Mouse (Mus musculus): ENCODE data around the gene Sit1. TPM values are rescaled to one million over a fixed set of nuclear protein-coding genes. Genes with fewer than 3 reads are reported as not detected.

Sit1 gene
- polyA plus RNA-seq (2014; fragmentation: Nextera tagmentation; extraction: Ambion mirVana): not detected in 2 replicates

DNA sequence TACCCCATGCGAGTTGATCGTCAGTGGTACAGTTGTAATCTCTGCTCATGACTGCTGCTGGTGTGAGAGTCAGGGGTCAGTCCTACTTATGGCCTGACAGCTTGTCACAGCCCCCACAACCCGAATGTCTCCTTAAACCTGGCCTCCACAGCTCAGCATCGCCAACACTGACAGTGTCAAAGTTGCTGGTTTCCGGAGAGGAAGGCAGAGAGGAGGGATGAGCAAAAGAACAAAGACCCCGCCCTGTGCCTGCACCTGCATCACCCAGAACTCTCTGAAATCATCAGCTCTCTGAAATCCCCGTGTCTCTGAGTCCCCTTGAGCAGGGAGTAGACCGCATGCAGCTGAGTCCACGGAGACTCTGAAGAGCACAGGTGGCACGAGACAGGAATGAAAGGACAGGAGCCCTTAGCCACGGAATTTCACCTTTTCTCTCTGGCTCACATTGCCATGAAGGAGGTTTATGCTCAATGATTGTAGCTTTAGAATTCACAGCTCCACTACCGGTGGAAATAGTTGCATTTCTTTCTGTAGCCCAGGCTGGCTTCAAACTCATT is at the start of gene Sit1:
Sit1 (minus strand) TSS at position 200 of the 557 bp plus-strand sequence.
- no peak for ATAC-seq (ENCODE audit: insufficient number of reproducible peaks, low FRiP score, low TSS enrichment, low read depth)
- 61% methylated on average over 12 of the region's 12 CpGs for WGBS
- no peaks in the 10 kb centered on the region for H3K4me1 ChIP-seq (ENCODE audit: control insufficient read depth, insufficient read depth, low read length)

DNA sequence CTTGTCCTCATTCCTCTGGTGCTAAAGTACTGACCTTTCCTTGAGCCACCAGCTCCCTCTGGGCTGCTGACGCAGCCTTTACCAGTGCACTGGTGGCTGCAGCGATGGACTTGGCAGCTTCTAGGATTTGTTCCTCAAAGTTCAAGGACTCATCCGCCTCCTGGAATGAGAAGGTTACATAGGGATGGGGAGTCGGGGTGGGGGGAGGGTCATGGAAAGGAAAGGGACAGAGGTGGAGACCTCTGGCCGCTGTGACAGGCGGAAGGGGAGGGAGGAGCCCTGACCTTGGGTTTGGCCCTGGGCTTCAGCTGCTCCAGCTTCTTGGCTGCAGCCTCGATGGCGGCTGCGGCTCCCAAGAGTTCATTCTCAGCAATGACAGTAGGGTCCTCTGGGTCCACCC is 49.7 kb upstream of the Sit1 start:
- H3K4me3 ChIP-seq (ENCODE audit: low read depth, low read length): no peak overlapping the region
- no peak for DNase-seq (ENCODE audit: low spot score)
- 82% methylated on average over 9 of the region's 9 CpGs for WGBS
- H3K36me3 ChIP-seq (ENCODE audit: control insufficient read depth, insufficient read depth, low read length): peaks cover 44% of the 10 kb centered on the region
- H3K4me1 ChIP-seq (ENCODE audit: control insufficient read depth, insufficient read depth, low read length): no peaks in the 10 kb centered on the region
- no peak overlapping the region for H3K9ac ChIP-seq (ENCODE audit: low read length)
- ATAC-seq (ENCODE audit: insufficient number of reproducible peaks, low FRiP score, low TSS enrichment, low read depth): no peak
- H3K27ac ChIP-seq (replicated peaks; ENCODE audit: low read depth, low read length): no peak overlapping the region
- no peaks in the 10 kb centered on the region for H3K9me3 ChIP-seq (ENCODE audit: control insufficient read depth, low read length)
- H3K4me2 ChIP-seq (ENCODE audit: low read depth, severe bottlenecking): no peak overlapping the region
- H3K27me3 ChIP-seq (ENCODE audit: control insufficient read depth, insufficient read depth, low read length): no peaks in the 10 kb centered on the region

More for the DNA sequence above, at the start of gene Sit1:
- Histone ChIP-seq H3K4me2 (ENCODE audit: low read depth, severe bottlenecking) (no peak within 1 kb of the TSS), H3K36me3 (ENCODE audit: control insufficient read depth, insufficient read depth, low read length) (no peaks in the 10 kb centered on the region), H3K4me3 (ENCODE audit: low read depth, low read length) (no peak within 1 kb of the TSS), H3K9ac (ENCODE audit: low read length) (no peak within 1 kb of the TSS), H3K27me3 (ENCODE audit: control insufficient read depth, insufficient read depth, low read length) (no peaks in the 10 kb centered on the region), H3K9me3 (ENCODE audit: control insufficient read depth, low read length) (no peaks in the 10 kb centered on the region), H3K27ac (replicated peaks; ENCODE audit: low read depth, low read length) (no peak within 1 kb of the TSS)
- no peak for DNase-seq (ENCODE audit: low spot score)

DNA sequence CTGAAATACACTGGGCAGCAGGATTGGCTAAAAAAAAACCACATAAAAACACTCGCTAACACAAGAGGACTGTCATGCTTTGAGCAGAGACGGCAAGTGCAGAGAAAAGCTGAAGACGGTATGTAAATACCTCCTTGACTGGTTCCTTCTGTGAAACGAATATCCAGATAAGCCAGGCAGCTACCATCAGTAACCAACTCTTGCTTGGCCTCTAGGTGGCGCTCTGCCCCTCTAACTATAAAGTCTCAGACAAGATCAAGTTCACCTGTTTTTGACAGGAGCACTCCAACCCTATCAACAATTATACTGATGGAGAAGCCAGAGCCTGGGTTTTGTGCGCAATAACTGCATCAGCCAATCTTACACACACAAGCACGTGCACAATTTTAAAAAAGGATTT is 47.0 kb upstream of the Sit1 start:
- no peaks in the 10 kb centered on the region for H3K4me1 ChIP-seq (ENCODE audit: control insufficient read depth, insufficient read depth, low read length)
- H3K36me3 ChIP-seq (ENCODE audit: control insufficient read depth, insufficient read depth, low read length): peaks cover 26% of the 10 kb centered on the region
- no peak overlapping the region for H3K4me3 ChIP-seq (ENCODE audit: low read depth, low read length)
- no peak overlapping the region for H3K9ac ChIP-seq (ENCODE audit: low read length)
- H3K27ac ChIP-seq (replicated peaks; ENCODE audit: low read depth, low read length): no peak overlapping the region
- no peaks in the 10 kb centered on the region; the same call in 1 of the 2 replicates for H3K9me3 ChIP-seq (ENCODE audit: control insufficient read depth, low read length)
- H3K4me2 ChIP-seq (ENCODE audit: low read depth, severe bottlenecking): no peak overlapping the region
- 0 out of 2 replicates have a peak, but pooled peaks cover 3% of the 10 kb centered on the region for H3K27me3 ChIP-seq (ENCODE audit: control insufficient read depth, insufficient read depth, low read length)
- 28% methylated on average over 7 of the region's 7 CpGs for WGBS
- ATAC-seq (ENCODE audit: insufficient number of reproducible peaks, low FRiP score, low TSS enrichment, low read depth) (no peak), DNase-seq (ENCODE audit: low spot score) (peak; percentile 85)

DNA sequence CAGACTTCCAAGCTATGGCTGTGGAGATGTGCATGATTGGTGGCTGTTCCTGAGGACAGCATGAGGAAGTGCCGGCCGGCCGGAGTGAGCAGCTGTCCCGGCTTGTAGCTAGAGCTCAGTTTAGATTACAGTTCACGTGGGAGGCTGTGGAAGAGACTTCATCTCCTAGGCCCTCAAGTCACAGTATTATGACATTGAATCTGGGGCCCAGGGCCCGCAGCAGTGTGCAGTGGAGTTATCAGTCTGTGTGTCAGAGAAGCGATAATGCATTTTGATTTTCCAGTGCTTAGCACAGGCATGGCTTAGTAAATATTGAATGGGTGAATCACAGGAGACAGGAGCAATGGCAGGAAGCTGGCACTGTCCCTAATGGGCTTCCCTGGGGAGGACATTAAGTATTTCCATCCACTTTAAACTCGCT is 46.6 kb upstream of the Sit1 start:
- 73% methylated on average over 8 of the region's 8 CpGs for WGBS
- H3K4me1 ChIP-seq (ENCODE audit: control insufficient read depth, insufficient read depth, low read length): no peaks in the 10 kb centered on the region
- DNase-seq (ENCODE audit: low spot score): no peak

DNA sequence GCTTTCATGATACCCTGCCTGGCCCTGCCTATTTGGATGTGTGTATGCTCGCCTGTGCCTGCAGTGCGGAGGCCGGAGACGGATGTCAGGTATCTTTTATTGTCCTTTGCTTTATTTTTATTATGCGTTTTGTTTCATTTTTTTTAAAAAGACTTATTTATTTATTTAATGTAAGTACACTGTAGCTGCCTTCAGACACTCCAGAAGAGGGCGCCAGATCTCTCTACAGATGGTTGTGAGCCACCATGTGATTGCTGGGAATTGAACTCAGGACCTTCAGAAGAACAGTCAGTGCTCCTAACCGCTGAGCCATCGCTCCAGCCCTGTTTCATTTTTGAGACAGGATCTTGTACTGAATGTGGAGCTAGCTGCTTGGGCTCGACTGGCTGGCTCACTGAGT is 45.0 kb upstream of the Sit1 start:
- Histone ChIP-seq H3K4me2 (ENCODE audit: low read depth, severe bottlenecking) (no peak overlapping the region), H3K9ac (ENCODE audit: low read length) (no peak overlapping the region), H3K27me3 (ENCODE audit: control insufficient read depth, insufficient read depth, low read length) (peaks cover 17% of the 10 kb centered on the region), H3K9me3 (ENCODE audit: control insufficient read depth, low read length) (no peaks in the 10 kb centered on the region; the same call in 1 of the 2 replicates), H3K4me1 (ENCODE audit: control insufficient read depth, insufficient read depth, low read length) (peaks cover 4% of the 10 kb centered on the region; the same call in 1 of the 2 replicates), H3K36me3 (ENCODE audit: control insufficient read depth, insufficient read depth, low read length) (peaks cover 14% of the 10 kb centered on the region), H3K27ac (replicated peaks; ENCODE audit: low read depth, low read length) (no peak overlapping the region), H3K4me3 (ENCODE audit: low read depth, low read length) (no peak overlapping the region)
- ATAC-seq (ENCODE audit: insufficient number of reproducible peaks, low FRiP score, low TSS enrichment, low read depth): no peak
- 75% methylated on average over 9 of the region's 9 CpGs for WGBS
- no peak for DNase-seq (ENCODE audit: low spot score)

More for the DNA sequence above, 46.6 kb upstream of the Sit1 start:
- H3K36me3 ChIP-seq (ENCODE audit: control insufficient read depth, insufficient read depth, low read length): peaks cover 21% of the 10 kb centered on the region
- H3K27me3 ChIP-seq (ENCODE audit: control insufficient read depth, insufficient read depth, low read length): 0 out of 2 replicates have a peak, but pooled peaks cover 7% of the 10 kb centered on the region
- no peak overlapping the region for H3K9ac ChIP-seq (ENCODE audit: low read length)
- no peak overlapping the region for H3K4me3 ChIP-seq (ENCODE audit: low read depth, low read length)
- H3K9me3 ChIP-seq (ENCODE audit: control insufficient read depth, low read length): no peaks in the 10 kb centered on the region; the same call in 1 of the 2 replicates
- no peak overlapping the region for H3K4me2 ChIP-seq (ENCODE audit: low read depth, severe bottlenecking)
- ATAC-seq (ENCODE audit: insufficient number of reproducible peaks, low FRiP score, low TSS enrichment, low read depth): no peak
- no peak overlapping the region for H3K27ac ChIP-seq (replicated peaks; ENCODE audit: low read depth, low read length)

DNA sequence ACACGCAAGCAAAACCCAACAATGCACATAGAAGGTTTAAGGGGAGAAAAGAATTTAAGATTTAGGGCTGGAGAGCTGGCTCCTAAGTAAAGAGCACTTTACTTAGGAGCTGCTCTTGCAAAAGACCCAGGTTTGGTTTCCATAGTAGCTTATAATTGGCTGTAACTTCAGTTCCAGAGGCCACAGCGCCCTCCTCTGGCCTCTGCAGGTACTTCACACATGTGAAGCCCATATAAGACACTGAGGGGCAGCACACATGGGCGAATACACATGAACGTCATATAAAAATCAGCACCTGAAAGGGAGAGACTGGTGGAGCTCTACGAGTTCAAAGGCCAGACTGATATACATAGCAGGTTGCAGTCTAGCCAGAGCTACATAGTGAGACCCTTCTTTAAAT is 44.3 kb upstream of the Sit1 start:
- Histone ChIP-seq H3K4me1 (ENCODE audit: control insufficient read depth, insufficient read depth, low read length) (peaks cover 8% of the 10 kb centered on the region), H3K9ac (ENCODE audit: low read length) (no peak overlapping the region), H3K27ac (replicated peaks; ENCODE audit: low read depth, low read length) (no peak overlapping the region), H3K4me2 (ENCODE audit: low read depth, severe bottlenecking) (no peak overlapping the region), H3K27me3 (ENCODE audit: control insufficient read depth, insufficient read depth, low read length) (peaks cover 21% of the 10 kb centered on the region), H3K9me3 (ENCODE audit: control insufficient read depth, low read length) (no peaks in the 10 kb centered on the region; the same call in 1 of the 2 replicates), H3K4me3 (ENCODE audit: low read depth, low read length) (no peak overlapping the region), H3K36me3 (ENCODE audit: control insufficient read depth, insufficient read depth, low read length) (peaks cover 9% of the 10 kb centered on the region)
- ATAC-seq (ENCODE audit: insufficient number of reproducible peaks, low FRiP score, low TSS enrichment, low read depth) (no peak), DNase-seq (ENCODE audit: low spot score) (no peak)
- 65% methylated on average over 5 of the region's 5 CpGs for WGBS

DNA sequence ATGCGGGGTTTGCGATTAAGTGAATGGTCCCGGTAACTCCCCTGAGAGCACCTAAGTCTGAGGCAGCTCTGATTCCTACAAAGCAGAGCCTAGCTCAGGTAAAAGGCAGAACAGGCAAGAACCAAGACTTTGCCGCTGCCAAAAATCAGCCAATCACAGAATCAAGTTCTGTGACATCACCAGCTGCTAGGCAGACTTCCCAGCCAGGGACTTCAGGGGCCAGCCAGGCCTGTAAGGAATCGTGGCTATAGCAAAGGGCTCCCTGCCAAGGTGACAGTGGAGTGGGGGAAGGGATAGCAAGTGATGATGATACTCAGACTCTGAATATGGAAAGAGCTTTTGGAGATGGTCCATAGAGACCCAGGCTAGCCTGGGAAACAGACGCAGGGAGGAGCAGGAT is 36.4 kb upstream of the Sit1 start:
- Histone ChIP-seq H3K36me3 (ENCODE audit: control insufficient read depth, insufficient read depth, low read length) (no peaks in the 10 kb centered on the region), H3K4me1 (ENCODE audit: control insufficient read depth, insufficient read depth, low read length) (peaks cover 20% of the 10 kb centered on the region), H3K27me3 (ENCODE audit: control insufficient read depth, insufficient read depth, low read length) (peaks cover 20% of the 10 kb centered on the region), H3K4me2 (ENCODE audit: low read depth, severe bottlenecking) (peak overlapping the region; percentile 37), H3K27ac (replicated peaks; ENCODE audit: low read depth, low read length) (no peak overlapping the region), H3K9me3 (ENCODE audit: control insufficient read depth, low read length) (no peaks in the 10 kb centered on the region), H3K9ac (ENCODE audit: low read length) (no peak overlapping the region), H3K4me3 (ENCODE audit: low read depth, low read length) (0 out of 2 replicates have a peak overlapping the region, but pooled peaks have one; percentile 1)
- WGBS: 14% methylated on average over 6 of the region's 6 CpGs
- ATAC-seq (ENCODE audit: insufficient number of reproducible peaks, low FRiP score, low TSS enrichment, low read depth): no peak
- DNase-seq (ENCODE audit: low spot score): peak; percentile 98

DNA sequence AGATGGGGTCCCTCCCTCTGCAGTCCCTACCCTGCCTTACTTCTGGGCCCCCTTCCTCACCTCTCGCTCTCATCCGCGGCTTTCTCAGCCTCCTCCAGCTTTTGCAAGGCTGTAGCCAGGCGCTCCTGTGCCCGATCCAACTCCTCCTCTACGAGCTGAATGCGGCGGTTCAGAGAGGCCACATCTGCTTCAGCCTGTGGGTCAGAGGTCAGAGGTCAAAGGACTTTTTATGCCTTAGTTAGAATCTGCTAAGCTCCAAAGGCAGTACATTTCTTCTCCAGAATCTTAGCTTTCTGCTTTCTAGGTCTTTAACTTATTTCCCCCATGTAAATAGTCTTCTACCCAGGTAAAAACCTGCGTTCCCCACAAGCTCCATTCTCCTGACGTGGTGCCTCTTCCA is 36.0 kb upstream of the Sit1 start:
- no peak overlapping the region for H3K9ac ChIP-seq (ENCODE audit: low read length)
- H3K36me3 ChIP-seq (ENCODE audit: control insufficient read depth, insufficient read depth, low read length): no peaks in the 10 kb centered on the region
- H3K4me1 ChIP-seq (ENCODE audit: control insufficient read depth, insufficient read depth, low read length): peaks cover 20% of the 10 kb centered on the region
- H3K4me3 ChIP-seq (ENCODE audit: low read depth, low read length): no peak overlapping the region
- no peaks in the 10 kb centered on the region for H3K9me3 ChIP-seq (ENCODE audit: control insufficient read depth, low read length)
- H3K27me3 ChIP-seq (ENCODE audit: control insufficient read depth, insufficient read depth, low read length): peaks cover 16% of the 10 kb centered on the region
- no peak overlapping the region for H3K27ac ChIP-seq (replicated peaks; ENCODE audit: low read depth, low read length)
- ATAC-seq (ENCODE audit: insufficient number of reproducible peaks, low FRiP score, low TSS enrichment, low read depth) (no peak), DNase-seq (ENCODE audit: low spot score) (no peak)
- peak overlapping the region; percentile 37 for H3K4me2 ChIP-seq (ENCODE audit: low read depth, severe bottlenecking)
- 15% methylated on average over 10 of the region's 10 CpGs for WGBS

Data from limb, embryonic 11.5 days (tissue).